Mouse (Mus musculus): ENCODE data around the gene Unc13a. TPM values are rescaled to one million over a fixed set of nuclear protein-coding genes. Genes with fewer than 3 reads are reported as not detected.

Gene Unc13a
- polyA plus RNA-seq, 1 experiment from 2014 or later = 16.6 TPM

DNA sequence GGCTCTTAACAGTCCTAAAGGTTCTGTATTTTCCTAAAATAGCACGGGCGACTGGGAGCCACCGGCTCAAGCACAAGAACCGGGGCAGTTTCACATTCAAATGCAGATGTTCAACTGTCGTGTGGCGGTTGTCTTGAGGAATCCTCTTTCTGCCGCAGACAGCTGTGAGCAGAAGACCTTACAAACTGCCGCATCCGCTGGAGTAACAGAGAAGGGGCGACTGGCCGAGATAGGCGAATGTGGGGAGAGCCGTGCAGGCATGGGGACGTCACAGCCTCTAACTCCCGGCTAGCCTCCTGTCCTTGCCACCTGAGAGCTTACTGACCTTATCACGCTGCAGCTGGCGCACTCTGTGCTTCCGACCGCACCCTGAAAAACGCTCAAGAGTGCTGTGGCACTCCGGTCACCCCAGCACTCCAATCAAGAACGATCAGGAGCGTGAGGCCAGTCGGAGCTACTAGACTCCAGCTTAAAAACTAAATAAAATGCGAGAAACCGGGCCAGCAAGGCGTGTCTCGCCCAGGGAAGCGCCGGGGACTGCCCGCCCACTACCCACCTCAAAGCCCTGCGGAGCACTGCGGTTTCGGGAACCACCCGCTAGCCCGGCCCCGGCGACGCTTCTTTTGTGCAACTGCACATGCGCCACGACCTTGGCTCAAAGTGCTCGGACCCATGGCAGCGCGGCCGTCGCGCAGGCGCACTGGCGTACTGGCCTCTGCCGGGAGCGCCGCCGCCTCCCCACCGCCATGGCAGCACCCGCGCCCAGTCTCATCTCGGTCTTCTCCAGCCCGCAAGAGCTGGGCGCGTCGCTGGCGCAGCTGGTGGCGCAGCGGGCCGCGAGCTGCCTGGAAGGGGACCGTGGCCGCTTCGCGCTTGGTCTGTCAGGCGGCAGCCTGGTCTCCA, 79.8 kb downstream of the Unc13a start, which contains the start of gene Pgls:
TSS of gene Pgls (plus strand) at position 706 of the 903 bp plus-strand sequence.
- Histone ChIP-seq H3K36me3 (replicated peaks; ENCODE audit: control insufficient read depth, insufficient read depth) (peaks cover 10% of the 10 kb centered on the region), H3K4me2 (replicated peaks) (peak within 1 kb of the TSS; percentile 98), H3K27me3 (ENCODE audit: control insufficient read depth, insufficient read depth, low read length) (no peaks in the 10 kb centered on the region), H3K9me3 (ENCODE audit: control insufficient read depth, low read length) (no peaks in the 10 kb centered on the region), H3K27ac (peak within 1 kb of the TSS; percentile 99), H3K4me1 (replicated peaks; ENCODE audit: control insufficient read depth, insufficient read depth, low read length) (peaks cover 27% of the 10 kb centered on the region), H3K4me3 (replicated peaks; ENCODE audit: low read length) (peak within 1 kb of the TSS; percentile 93), H3K9ac (peak within 1 kb of the TSS; percentile 96)
- under 1% methylated on average over 71 of the region's 71 CpGs for WGBS
- DNase-seq (ENCODE audit: low spot score) (peak; percentile 96), ATAC-seq (ENCODE audit: low FRiP score) (peak; percentile 84)

DNA sequence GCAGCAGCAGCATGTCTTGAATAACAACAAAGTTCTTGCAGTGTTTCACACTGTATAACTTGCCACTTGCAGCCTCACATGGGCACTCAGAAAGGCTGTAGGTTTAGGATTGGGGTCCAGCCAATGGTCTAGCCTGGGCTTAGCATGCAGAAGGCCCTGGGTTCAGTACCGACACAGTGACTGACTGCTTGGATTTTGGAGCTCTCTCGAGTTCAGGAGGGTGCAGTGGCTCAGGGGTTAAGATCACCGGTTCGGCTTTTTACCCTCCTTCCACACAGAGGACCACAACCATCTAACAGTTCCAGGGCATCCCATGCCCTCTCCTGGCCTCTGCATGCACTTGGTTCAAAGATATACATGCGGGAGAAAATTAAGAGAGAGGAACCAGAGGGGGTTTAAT, 80.5 kb downstream of the Unc13a start:
- Histone ChIP-seq H3K4me3 (replicated peaks; ENCODE audit: low read length) (peak overlapping the region; percentile 93), H3K9me3 (ENCODE audit: control insufficient read depth, low read length) (no peaks in the 10 kb centered on the region), H3K27ac (peak overlapping the region; percentile 99), H3K9ac (peak overlapping the region; percentile 96), H3K36me3 (replicated peaks; ENCODE audit: control insufficient read depth, insufficient read depth) (peaks cover 17% of the 10 kb centered on the region), H3K27me3 (ENCODE audit: control insufficient read depth, insufficient read depth, low read length) (no peaks in the 10 kb centered on the region), H3K4me1 (replicated peaks; ENCODE audit: control insufficient read depth, insufficient read depth, low read length) (peaks cover 26% of the 10 kb centered on the region), H3K4me2 (replicated peaks) (peak overlapping the region; percentile 98)
- no peak for DNase-seq (ENCODE audit: low spot score)
- 22% methylated on average over 5 of the region's 5 CpGs for WGBS
- no peak for ATAC-seq (ENCODE audit: low FRiP score)

DNA sequence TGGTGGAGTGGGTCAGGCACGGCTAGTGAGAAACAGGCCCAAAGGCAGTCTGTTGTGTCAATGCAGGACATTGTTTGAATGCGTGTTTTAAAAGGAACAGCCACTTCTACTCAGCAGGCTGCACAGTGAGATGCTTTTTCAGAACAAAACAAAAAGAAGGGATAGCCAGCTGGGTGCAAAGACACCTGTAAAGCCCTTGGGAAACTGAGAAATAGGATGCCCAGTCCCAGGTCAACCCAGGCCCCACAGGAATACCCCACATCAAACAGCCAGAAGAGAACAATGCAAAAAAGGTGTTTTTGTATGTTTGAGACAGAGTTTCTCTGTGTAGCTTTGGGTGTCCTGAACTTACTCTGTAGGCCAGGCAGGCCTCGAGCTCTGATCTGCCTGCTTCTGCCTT, 82.8 kb downstream of the Unc13a start:
- peaks cover 35% of the 10 kb centered on the region for H3K36me3 ChIP-seq (replicated peaks; ENCODE audit: control insufficient read depth, insufficient read depth)
- ATAC-seq (ENCODE audit: low FRiP score) = no peak
- 70% methylated on average over 3 of the region's 3 CpGs for WGBS

DNA sequence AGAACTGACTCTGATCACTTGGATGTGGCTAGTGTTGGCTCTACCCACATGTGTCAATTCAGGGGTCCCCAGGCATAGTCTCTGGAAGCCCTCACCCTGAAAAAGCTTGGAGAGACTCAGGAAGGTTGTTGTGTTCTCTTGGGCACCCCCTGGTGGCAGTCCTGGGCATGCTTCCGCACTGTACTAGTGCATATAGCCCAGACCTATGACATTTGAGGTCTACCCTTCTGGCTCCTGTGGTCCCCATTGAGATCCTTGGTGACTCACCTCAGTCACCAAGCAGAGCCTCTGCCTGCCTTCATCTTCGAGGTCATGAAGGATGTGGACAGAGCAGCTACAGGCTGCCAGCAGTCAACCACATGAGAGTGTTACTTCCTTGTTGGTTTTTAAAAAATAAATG, 84.7 kb downstream of the Unc13a start:
- WGBS = 91% methylated on average over 2 of the region's 2 CpGs

More for the DNA sequence above, 82.8 kb downstream of the Unc13a start:
- Histone ChIP-seq H3K4me2 (replicated peaks) (no peak overlapping the region), H3K4me1 (replicated peaks; ENCODE audit: control insufficient read depth, insufficient read depth, low read length) (peaks cover 22% of the 10 kb centered on the region), H3K9ac (no peak overlapping the region), H3K27me3 (ENCODE audit: control insufficient read depth, insufficient read depth, low read length) (no peaks in the 10 kb centered on the region), H3K27ac (no peak overlapping the region), H3K4me3 (replicated peaks; ENCODE audit: low read length) (no peak overlapping the region), H3K9me3 (ENCODE audit: control insufficient read depth, low read length) (no peaks in the 10 kb centered on the region)
- no peak for DNase-seq (ENCODE audit: low spot score)

DNA sequence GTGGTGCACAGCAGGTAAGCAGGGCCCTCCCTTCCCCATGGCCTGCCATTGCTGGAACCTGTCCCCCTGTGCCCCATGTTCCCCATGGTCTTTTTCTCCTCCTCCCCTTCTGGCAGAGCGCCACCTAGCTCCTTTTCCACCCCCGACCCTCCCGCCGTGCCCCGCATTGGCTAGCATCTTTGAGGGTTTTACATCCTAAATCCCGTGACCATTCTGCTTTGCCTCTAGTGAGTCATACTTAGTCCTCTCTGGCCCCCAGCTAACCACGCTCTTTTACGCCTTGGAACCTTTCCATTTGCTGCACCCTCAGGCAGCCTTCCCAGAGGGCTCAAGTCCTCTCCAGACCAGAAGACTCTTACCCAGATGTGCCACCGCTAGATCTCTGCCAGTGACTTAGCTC, 91.4 kb downstream of the Unc13a start:
- WGBS = 25% methylated on average over 9 of the region's 9 CpGs
- Histone ChIP-seq H3K27ac (no peak overlapping the region), H3K9me3 (ENCODE audit: control insufficient read depth, low read length) (no peaks in the 10 kb centered on the region), H3K36me3 (replicated peaks; ENCODE audit: control insufficient read depth, insufficient read depth) (peaks cover 39% of the 10 kb centered on the region), H3K27me3 (ENCODE audit: control insufficient read depth, insufficient read depth, low read length) (no peaks in the 10 kb centered on the region), H3K4me3 (replicated peaks; ENCODE audit: low read length) (no peak overlapping the region), H3K9ac (no peak overlapping the region), H3K4me2 (replicated peaks) (no peak overlapping the region), H3K4me1 (replicated peaks; ENCODE audit: control insufficient read depth, insufficient read depth, low read length) (no peaks in the 10 kb centered on the region)
- DNase-seq (ENCODE audit: low spot score) (no peak), ATAC-seq (ENCODE audit: low FRiP score) (peak; percentile 47; the same call in 1 of the 2 replicates)

More for the DNA sequence above, 84.7 kb downstream of the Unc13a start:
- ATAC-seq (ENCODE audit: low FRiP score) = no peak
- DNase-seq (ENCODE audit: low spot score) = no peak
- peaks cover 45% of the 10 kb centered on the region for H3K36me3 ChIP-seq (replicated peaks; ENCODE audit: control insufficient read depth, insufficient read depth)
- no peak overlapping the region for H3K27ac ChIP-seq
- H3K4me1 ChIP-seq (replicated peaks; ENCODE audit: control insufficient read depth, insufficient read depth, low read length) = peaks cover 11% of the 10 kb centered on the region
- no peak overlapping the region for H3K4me2 ChIP-seq (replicated peaks)
- no peak overlapping the region for H3K9ac ChIP-seq
- H3K4me3 ChIP-seq (replicated peaks; ENCODE audit: low read length) = no peak overlapping the region
- H3K9me3 ChIP-seq (ENCODE audit: control insufficient read depth, low read length) = no peaks in the 10 kb centered on the region
- H3K27me3 ChIP-seq (ENCODE audit: control insufficient read depth, insufficient read depth, low read length) = no peaks in the 10 kb centered on the region

DNA sequence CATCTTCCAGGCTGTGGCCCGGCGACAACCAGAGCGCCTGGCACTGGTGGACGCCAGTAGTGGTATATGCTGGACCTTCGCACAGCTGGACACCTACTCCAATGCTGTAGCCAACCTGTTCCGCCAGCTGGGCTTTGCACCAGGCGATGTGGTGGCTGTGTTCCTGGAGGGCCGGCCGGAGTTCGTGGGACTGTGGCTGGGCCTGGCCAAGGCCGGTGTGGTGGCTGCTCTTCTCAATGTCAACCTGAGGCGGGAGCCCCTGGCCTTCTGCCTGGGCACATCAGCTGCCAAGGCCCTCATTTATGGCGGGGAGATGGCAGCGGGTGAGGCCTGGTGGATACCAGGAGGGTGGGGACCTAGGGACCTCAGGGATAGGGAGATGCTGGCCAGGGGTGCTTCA, 92.1 kb downstream of the Unc13a start:
- Histone ChIP-seq H3K27ac (no peak overlapping the region), H3K4me2 (replicated peaks) (no peak overlapping the region), H3K4me3 (replicated peaks; ENCODE audit: low read length) (no peak overlapping the region), H3K36me3 (replicated peaks; ENCODE audit: control insufficient read depth, insufficient read depth) (peaks cover 32% of the 10 kb centered on the region), H3K4me1 (replicated peaks; ENCODE audit: control insufficient read depth, insufficient read depth, low read length) (no peaks in the 10 kb centered on the region), H3K9ac (no peak overlapping the region), H3K9me3 (ENCODE audit: control insufficient read depth, low read length) (no peaks in the 10 kb centered on the region), H3K27me3 (ENCODE audit: control insufficient read depth, insufficient read depth, low read length) (no peaks in the 10 kb centered on the region)
- ATAC-seq (ENCODE audit: low FRiP score) = no peak
- 78% methylated on average over 14 of the region's 14 CpGs for WGBS
- no peak for DNase-seq (ENCODE audit: low spot score)

DNA sequence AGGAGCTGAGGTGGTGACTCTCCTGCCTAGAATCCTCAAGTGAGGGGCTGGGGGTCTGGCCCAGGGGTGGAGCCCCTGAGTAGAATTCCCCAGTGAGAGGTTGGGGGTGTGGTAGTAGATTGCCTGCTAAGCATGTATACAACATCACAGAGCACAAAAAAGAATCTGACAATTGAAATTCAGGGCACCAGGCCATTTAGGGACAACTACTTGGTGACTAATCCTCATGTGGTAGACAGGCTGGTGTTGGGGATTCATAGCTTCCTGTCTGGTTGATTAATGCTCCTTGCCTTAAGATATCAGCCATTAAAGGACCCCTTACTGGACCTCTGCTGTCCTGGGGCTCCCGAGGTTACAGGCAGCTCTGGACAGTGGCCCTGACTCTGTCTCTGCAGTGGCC, 92.5 kb downstream of the Unc13a start:
- DNase-seq (ENCODE audit: low spot score) (no peak), ATAC-seq (ENCODE audit: low FRiP score) (no peak)
- Histone ChIP-seq H3K4me2 (replicated peaks) (no peak overlapping the region), H3K36me3 (replicated peaks; ENCODE audit: control insufficient read depth, insufficient read depth) (peaks cover 27% of the 10 kb centered on the region), H3K27ac (no peak overlapping the region), H3K27me3 (ENCODE audit: control insufficient read depth, insufficient read depth, low read length) (no peaks in the 10 kb centered on the region), H3K9me3 (ENCODE audit: control insufficient read depth, low read length) (no peaks in the 10 kb centered on the region), H3K4me3 (replicated peaks; ENCODE audit: low read length) (no peak overlapping the region), H3K9ac (no peak overlapping the region), H3K4me1 (replicated peaks; ENCODE audit: control insufficient read depth, insufficient read depth, low read length) (no peaks in the 10 kb centered on the region)
- WGBS = 74% methylated on average over 1 of the region's 1 CpGs

DNA sequence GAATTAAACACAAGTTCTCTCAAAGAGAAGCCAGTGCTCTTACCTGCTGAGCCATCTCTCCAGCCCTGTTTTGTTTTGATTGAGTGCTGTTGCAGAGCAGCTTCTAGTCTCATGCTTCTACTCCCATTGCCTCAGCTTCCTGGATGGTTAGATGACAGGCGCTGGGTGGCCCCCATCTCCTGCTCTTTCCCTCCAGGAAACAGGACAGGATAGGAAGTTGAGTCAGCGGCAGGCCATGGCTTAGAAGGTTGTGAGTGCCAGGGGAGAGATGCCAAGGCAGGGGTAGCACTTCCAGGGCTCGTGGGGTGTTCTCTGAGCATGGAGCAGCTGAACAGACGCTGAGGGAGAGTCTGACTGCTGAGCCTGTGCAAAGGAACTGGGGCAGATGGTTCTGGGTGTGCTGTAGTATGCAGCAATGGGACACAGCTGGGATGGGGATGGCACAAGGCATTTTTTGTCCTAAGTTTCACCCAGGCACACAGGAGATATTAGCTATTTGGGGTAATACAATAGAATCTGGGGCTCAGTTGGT, 93.6 kb downstream of the Unc13a start:
- Histone ChIP-seq H3K9ac (no peak overlapping the region), H3K27me3 (ENCODE audit: control insufficient read depth, insufficient read depth, low read length) (no peaks in the 10 kb centered on the region), H3K4me3 (replicated peaks; ENCODE audit: low read length) (no peak overlapping the region), H3K4me2 (replicated peaks) (no peak overlapping the region), H3K27ac (no peak overlapping the region), H3K4me1 (replicated peaks; ENCODE audit: control insufficient read depth, insufficient read depth, low read length) (peaks cover 4% of the 10 kb centered on the region; the same call in 1 of the 2 replicates), H3K9me3 (ENCODE audit: control insufficient read depth, low read length) (no peaks in the 10 kb centered on the region), H3K36me3 (replicated peaks; ENCODE audit: control insufficient read depth, insufficient read depth) (peaks cover 23% of the 10 kb centered on the region)
- 67% methylated on average over 4 of the region's 4 CpGs for WGBS
- ATAC-seq (ENCODE audit: low FRiP score) (no peak), DNase-seq (ENCODE audit: low spot score) (no peak)

DNA sequence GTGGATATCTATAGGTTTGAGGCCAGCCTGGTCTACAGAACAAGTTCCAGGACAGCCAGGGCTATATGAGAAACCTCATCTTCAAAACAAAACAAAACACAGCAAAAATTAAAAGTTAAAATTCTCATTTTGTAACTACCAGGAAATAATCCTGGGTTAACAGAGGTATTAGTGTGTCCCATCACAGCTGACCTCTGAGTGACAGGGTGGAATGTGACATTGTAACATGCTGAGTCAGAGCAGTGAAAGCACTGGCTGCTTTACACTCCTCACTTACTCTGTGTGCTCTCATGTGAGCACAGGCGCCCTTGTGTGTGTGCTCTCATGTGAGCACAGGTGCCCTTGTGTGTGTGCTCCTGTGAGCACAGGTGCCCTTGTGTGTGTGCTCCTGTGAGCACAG, 96.5 kb downstream of the Unc13a start:
- H3K27me3 ChIP-seq (ENCODE audit: control insufficient read depth, insufficient read depth, low read length) = no peaks in the 10 kb centered on the region
- 87% methylated on average over 1 of the region's 1 CpGs for WGBS
- H3K9ac ChIP-seq = no peak overlapping the region
- no peaks in the 10 kb centered on the region for H3K9me3 ChIP-seq (ENCODE audit: control insufficient read depth, low read length)
- no peak overlapping the region for H3K4me3 ChIP-seq (replicated peaks; ENCODE audit: low read length)
- peaks cover 25% of the 10 kb centered on the region for H3K4me1 ChIP-seq (replicated peaks; ENCODE audit: control insufficient read depth, insufficient read depth, low read length)
- H3K36me3 ChIP-seq (replicated peaks; ENCODE audit: control insufficient read depth, insufficient read depth) = no peaks in the 10 kb centered on the region
- ATAC-seq (ENCODE audit: low FRiP score) = no peak
- H3K4me2 ChIP-seq (replicated peaks) = no peak overlapping the region
- DNase-seq (ENCODE audit: low spot score) = no peak
- H3K27ac ChIP-seq = no peak overlapping the region
